Mouse (Mus musculus): ENCODE data around the gene Fadd.

DNA sequence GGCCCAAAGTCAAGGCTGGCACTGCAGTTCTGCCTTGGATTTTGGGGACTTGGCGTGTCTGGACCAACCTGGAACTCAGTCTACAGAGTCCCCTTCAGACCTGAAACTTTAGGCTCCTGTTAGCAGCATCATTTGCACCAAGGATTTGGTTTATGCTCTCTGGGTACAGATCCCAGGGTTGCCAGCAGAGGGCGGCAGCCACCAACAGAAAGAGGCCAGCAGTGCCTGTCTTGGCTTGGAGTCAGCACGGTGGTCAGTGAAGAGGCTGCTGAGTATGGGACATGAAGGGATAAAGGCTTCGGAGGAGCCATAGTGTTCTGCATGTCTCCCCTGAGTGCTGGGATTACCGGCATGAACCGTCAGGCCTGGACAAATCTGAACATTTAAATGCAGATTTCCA, 3.4 kb upstream of the Fadd start:
- TF ChIP-seq CTCF (IDR thresholded peaks at IDR 0.05; ENCODE audit: low read depth) (peak; percentile 94), EP300 (IDR thresholded peaks at IDR 0.05; ENCODE audit: low read depth) (no peak)
